Mouse (Mus musculus): Measurements from ENCODE around the gene Znrf3. TPM values are rescaled to one million over a fixed set of nuclear protein-coding genes. Genes with fewer than 3 reads are reported as not detected.

Gene Znrf3
- total RNA-seq, 1 experiment from 2014 or later, result 6.7 TPM

DNA sequence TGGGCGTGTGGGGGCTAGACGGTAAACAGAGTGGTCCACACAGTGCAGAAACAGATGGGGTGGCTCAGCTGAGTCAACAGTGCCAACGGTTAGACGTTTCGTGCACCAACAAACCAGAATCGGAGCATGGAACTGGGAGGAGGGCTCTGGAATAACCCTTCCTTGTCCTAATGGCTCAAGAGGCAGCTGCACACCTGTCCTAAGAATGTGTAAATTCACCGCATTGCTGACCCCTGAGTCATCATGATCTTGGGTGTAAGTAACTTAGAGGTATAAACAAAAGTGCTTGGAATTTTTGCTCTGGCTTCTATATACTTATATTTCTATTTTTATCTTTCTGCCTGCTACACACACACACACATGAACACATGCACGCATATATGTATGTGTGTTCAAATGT, 202.5 kb downstream of the Znrf3 start:
- no peak for ATAC-seq (replicated peaks in 1 of 2; ENCODE audit: insufficient read depth in 1 of 2, low FRiP score in 2 of 2, low TSS enrichment in 1 of 2, low read depth in 1 of 2, poor library complexity in 2 of 2, severe bottlenecking in 2 of 2)

DNA sequence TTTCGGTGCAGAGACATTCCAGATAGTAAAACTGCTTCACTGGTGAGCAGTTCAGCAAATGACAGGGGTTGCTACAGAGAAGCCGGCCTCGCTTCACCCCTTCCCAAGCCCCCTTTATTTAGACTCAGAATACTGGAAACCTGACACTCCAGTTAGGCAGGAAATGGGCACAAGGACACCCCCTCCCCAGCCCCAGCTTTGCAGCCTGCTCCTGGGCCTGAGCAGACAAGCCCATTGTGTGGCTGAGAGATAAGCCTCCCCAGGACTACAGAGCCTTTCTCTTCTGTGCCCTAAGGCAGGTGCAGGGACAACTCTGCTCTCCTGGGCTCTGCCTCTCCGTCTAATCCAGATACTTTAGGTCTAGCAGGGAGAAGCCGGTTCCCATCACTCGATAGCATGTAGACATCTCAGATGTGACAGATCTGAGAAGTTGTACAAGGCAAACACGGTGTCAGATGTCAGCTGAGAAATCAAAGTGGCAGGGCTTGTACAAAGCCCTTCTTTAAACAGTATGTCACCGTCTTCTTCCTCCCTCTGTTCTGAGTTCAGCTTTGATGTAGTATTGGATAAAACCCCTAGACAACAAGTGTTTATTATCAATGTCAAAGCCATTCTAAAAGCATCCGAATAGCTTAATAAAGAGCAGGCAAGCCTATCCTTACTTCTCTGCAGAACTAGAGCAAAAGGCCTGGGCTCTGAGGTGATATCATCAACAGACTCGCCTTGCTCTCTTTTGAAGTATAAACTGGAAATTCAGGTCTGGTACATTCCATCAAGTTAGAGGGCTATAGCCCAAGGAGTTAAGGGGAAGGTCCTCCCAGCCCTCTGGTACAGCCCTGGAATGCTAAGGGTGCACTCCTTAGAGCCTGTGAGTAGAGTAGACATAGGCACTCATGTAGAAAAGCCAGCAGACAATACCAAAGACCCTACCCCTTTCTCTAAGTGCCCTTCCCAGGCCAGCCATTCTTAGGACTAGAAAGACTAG, 204.6 kb downstream of the Znrf3 start:
- no peak for ATAC-seq (replicated peaks in 1 of 2; ENCODE audit: insufficient read depth in 1 of 2, low FRiP score in 2 of 2, low TSS enrichment in 1 of 2, low read depth in 1 of 2, poor library complexity in 2 of 2, severe bottlenecking in 2 of 2)

Other genes starting within 250 kb of the Znrf3 start
- gene Kremen1, start 183.3 kb downstream of the Znrf3 start, total RNA-seq (2017), result 6.3 and 8.3 TPM in 2 replicates
- 98.8 and 100 TPM in 2 replicates for gene Xbp1, start 75.8 kb upstream of the Znrf3 start, total RNA-seq (2017)
- 39.0 and 49.0 TPM in 2 replicates for gene Ccdc117, start 97.3 kb upstream of the Znrf3 start, total RNA-seq (2017)
- gene Ankrd36, start 124.8 kb upstream of the Znrf3 start, total RNA-seq (2017), result not detected in 2 replicates